Mouse (Mus musculus): ENCODE measurements around the gene Csde1.

DNA sequence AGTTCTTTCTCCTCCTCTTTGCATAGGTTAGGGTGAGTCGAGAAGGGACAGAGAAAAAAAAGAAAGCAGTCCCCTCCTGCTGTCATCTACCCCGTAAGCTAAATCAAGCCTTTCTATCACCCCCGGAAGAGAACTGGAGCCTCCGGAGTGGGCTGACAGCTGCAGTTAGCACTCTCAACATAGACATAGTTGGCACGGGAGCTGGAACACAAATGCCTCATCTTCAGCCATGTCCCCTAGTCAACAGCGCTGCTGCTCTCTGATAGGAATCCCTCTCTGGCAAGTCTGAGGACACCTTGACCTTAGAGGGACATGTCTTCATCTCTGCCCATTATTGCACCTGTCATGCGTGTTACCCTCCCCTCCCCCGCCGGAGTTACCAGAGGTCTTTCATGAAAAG lies 59.1 kb downstream of the Csde1 start:
- TF ChIP-seq POLR2A (IDR thresholded peaks at IDR 0.05; ENCODE audit: control insufficient read depth, low read depth, low read length) (no peak), CTCF (IDR thresholded peaks at IDR 0.05; ENCODE audit: control insufficient read depth, insufficient read depth, insufficient replicate concordance, low read depth, low read length) (no peak)

All from testis, adult 2 months (tissue).